Mouse (Mus musculus): Measurements from ENCODE around the gene Tmem92. TPM values are rescaled to one million over a fixed set of nuclear protein-coding genes. Genes with fewer than 3 reads are reported as not detected.
"Not testable (repeated sequence)": the region's sequence is repeated elsewhere in the genome, so short reads cannot be mapped to it uniquely, and the experiment has no call there.

Gene Tmem92
- polyA plus RNA-seq (2012; rRNA removed), result 0.04 TPM in 1 of 2 replicates, not detected in the other

GRCm38 (mm10) chr11:94782603-94783002 lies at the start of gene Tmem92:
Tmem92 (minus strand) TSS chr11:94782703.
- DNase-seq (ENCODE audit: extremely low spot score in 1 of 2, low spot score in 1 of 2), result no peak

GRCm38 (mm10) chr11:94828966-94829365 lies 46.5 kb upstream of the Tmem92 start:
- DNase-seq (ENCODE audit: extremely low spot score in 1 of 2, low spot score in 1 of 2), result no peak

- DNase-seq (ENCODE audit: extremely low spot score in 1 of 2, low spot score in 1 of 2), result not testable (repeated sequence)
Observed at GRCm38 (mm10) chr11:94819427-94819826, 36.9 kb upstream of the Tmem92 start.

GRCm38 (mm10) chr11:94818946-94819345 lies 36.4 kb upstream of the Tmem92 start:
- DNase-seq (ENCODE audit: extremely low spot score in 1 of 2, low spot score in 1 of 2), result peak in 1 of 2 experiments; percentile 7

- not testable (repeated sequence) for DNase-seq (ENCODE audit: extremely low spot score in 1 of 2, low spot score in 1 of 2)
Observed at GRCm38 (mm10) chr11:94811537-94811936, 29.0 kb upstream of the Tmem92 start.

GRCm38 (mm10) chr11:94791700-94792099 lies 9.2 kb upstream of the Tmem92 start:
- no peak for DNase-seq (ENCODE audit: extremely low spot score in 1 of 2, low spot score in 1 of 2)

GRCm38 (mm10) chr11:94785247-94785646 lies 2.7 kb upstream of the Tmem92 start:
- DNase-seq (ENCODE audit: extremely low spot score in 1 of 2, low spot score in 1 of 2), result peak; percentile 2 to 71

GRCm38 (mm10) chr11:94774887-94775497 lies 7.5 kb downstream of the Tmem92 start:
- DNase-seq (ENCODE audit: extremely low spot score in 1 of 2, low spot score in 1 of 2), result no peak

GRCm38 (mm10) chr11:94773851-94774250 lies 8.7 kb downstream of the Tmem92 start:
- peak in 1 of 2 experiments; percentile 2 for DNase-seq (ENCODE audit: extremely low spot score in 1 of 2, low spot score in 1 of 2)

GRCm38 (mm10) chr11:94772363-94773055 lies 10.0 kb downstream of the Tmem92 start:
- no peak for DNase-seq (ENCODE audit: extremely low spot score in 1 of 2, low spot score in 1 of 2)

GRCm38 (mm10) chr11:94767241-94767640 lies 15.3 kb downstream of the Tmem92 start:
- no peak for DNase-seq (ENCODE audit: extremely low spot score in 1 of 2, low spot score in 1 of 2)

- no peak for DNase-seq (ENCODE audit: extremely low spot score in 1 of 2, low spot score in 1 of 2)
Observed at GRCm38 (mm10) chr11:94762775-94763174, 19.7 kb downstream of the Tmem92 start.

- no peak for DNase-seq (ENCODE audit: extremely low spot score in 1 of 2, low spot score in 1 of 2)
Observed at GRCm38 (mm10) chr11:94762281-94762680, 20.2 kb downstream of the Tmem92 start.

GRCm38 (mm10) chr11:94760799-94761198 lies 21.7 kb downstream of the Tmem92 start:
- DNase-seq (ENCODE audit: extremely low spot score in 1 of 2, low spot score in 1 of 2), result no peak

- DNase-seq (ENCODE audit: extremely low spot score in 1 of 2, low spot score in 1 of 2), result no peak
Observed at GRCm38 (mm10) chr11:94760364-94760763, 22.1 kb downstream of the Tmem92 start.

GRCm38 (mm10) chr11:94759916-94760315 lies 22.6 kb downstream of the Tmem92 start:
- no peak for DNase-seq (ENCODE audit: extremely low spot score in 1 of 2, low spot score in 1 of 2)

- DNase-seq (ENCODE audit: extremely low spot score in 1 of 2, low spot score in 1 of 2), result no peak
Observed at GRCm38 (mm10) chr11:94752946-94753713, 29.4 kb downstream of the Tmem92 start.

GRCm38 (mm10) chr11:94741732-94742272 lies 40.7 kb downstream of the Tmem92 start, which contains the start of gene Cdc34b:
Cdc34b (plus strand) TSS chr11:94741782.
- no peak for DNase-seq (ENCODE audit: extremely low spot score in 1 of 2, low spot score in 1 of 2)

- no peak for DNase-seq (ENCODE audit: extremely low spot score in 1 of 2, low spot score in 1 of 2)
Observed at GRCm38 (mm10) chr11:94735746-94736145, 46.8 kb downstream of the Tmem92 start.

- no peak for DNase-seq (ENCODE audit: extremely low spot score in 1 of 2, low spot score in 1 of 2)
Observed at GRCm38 (mm10) chr11:94732773-94733172, 49.7 kb downstream of the Tmem92 start.

- peak in 1 of 2 experiments; percentile 15 for DNase-seq (ENCODE audit: extremely low spot score in 1 of 2, low spot score in 1 of 2)
Observed at GRCm38 (mm10) chr11:94731229-94731628, 51.3 kb downstream of the Tmem92 start.

Measured in frontal cortex, adult 2 months (tissue).